Mouse (Mus musculus) lung, postnatal 0 days (tissue): ENCODE measurements around the gene Comtd1.

Experiments used
- CTCF ChIP-seq: IDR thresholded peaks from 2 replicates; pipeline ENCODE4 v1.5.1; 2016; ENCODE audit warnings: antibody characterized with exemption, mild to moderate bottlenecking
- EP300 ChIP-seq: IDR thresholded peaks from 2 replicates; pipeline ENCODE4 v1.6.1; 2016; ENCODE audit warnings: antibody characterized with exemption, mild to moderate bottlenecking, control low read depth

DNA sequence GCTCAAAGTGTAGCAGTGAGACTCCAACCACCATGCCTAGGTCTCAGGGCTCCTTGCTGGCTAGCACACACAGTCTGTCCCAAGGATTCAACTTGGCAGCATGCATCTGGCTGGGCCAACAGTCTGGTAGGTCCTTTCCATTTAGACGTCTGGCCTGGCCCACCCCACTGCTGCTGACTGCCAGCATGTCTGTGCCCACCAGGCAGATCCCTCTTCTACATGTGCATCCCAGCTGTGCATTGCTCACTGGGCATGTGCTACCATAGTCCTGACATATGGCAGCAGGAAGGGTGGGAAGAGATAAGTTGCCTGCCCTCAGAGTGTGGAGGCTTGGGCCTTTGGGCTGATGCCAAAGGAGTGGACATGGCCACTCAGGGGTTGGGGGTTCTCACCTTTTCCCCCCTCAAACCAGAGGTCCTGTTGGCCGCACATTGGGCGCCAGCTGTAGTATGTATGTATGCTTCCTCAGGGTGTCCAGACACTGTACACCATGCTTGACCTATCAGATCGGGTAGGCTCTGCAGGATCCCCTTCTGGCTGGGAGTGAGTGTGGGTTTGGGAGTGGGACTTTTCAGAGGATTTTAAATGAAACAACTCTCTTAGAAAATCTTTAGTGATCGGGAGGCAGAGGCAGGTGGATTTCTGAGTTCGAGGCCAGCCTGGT lies 46.1 kb downstream of the Comtd1 start:
- TF ChIP-seq CTCF (no peak), EP300 (no peak)
